Mouse (Mus musculus) liver, postnatal 0 days (tissue): Measurements from ENCODE around the gene Hist1h2bf.
"Not testable (repeated sequence)": the region's sequence is repeated elsewhere in the genome, so short reads cannot be mapped to it uniquely, and the experiment has no call there.

Experiments
- CTCF ChIP-seq: sonication (generic); IDR thresholded peaks from 2 replicates; pipeline ENCODE4 v1.5.1; 2016; ENCODE audit warnings: antibody characterized with exemption, low read depth
- EP300 ChIP-seq: IDR thresholded peaks from 2 replicates; pipeline ENCODE4 v1.6.1; 2016; ENCODE audit warnings: antibody characterized with exemption, low read depth, mild to moderate bottlenecking

- TF ChIP-seq CTCF, EP300: not testable (repeated sequence)
These were observed 662 bp upstream of the Hist1h2bf start for GRCm38 (mm10) chr13:23574546-23575170.
